Mouse (Mus musculus): ENCODE results near the gene Atp11a. TPM values are rescaled to one million over a fixed set of nuclear protein-coding genes. Genes with fewer than 3 reads are reported as not detected.

The Atp11a gene
- polyA plus RNA-seq, 1 experiment from 2014 or later: 22.5 TPM

DNA sequence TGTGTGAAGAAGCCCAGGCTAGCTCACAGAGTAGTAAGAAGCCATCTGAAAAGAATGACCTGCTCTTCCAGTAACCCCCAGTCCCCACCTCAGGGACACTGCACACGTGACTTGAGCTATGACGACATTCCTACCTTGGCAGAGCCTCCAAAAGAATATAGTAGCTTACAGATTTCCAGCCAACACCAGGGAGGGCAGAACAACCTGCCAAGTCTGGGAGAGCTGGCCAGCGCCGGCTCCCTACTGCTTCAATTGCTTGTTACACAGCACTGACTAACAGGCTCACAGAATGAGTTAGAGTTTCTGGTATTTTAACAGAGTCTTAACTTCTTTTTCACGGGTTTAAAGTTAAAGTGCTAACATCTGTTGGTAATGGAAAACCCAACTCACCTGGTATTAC, 2.7 kb upstream of the Atp11a start:
- Histone ChIP-seq H3K4me1 (peaks cover 10% of the 10 kb centered on the region), H3K27ac (no peak overlapping the region), H3K9me3 (no peaks in the 10 kb centered on the region), H3K36me3 (no peaks in the 10 kb centered on the region), H3K9ac (no peak overlapping the region), H3K27me3 (no peaks in the 10 kb centered on the region; the same call in 1 of the 2 replicates), H3K4me3 (no peak overlapping the region), H3K4me2 (replicated peaks) (no peak overlapping the region)
- 79% methylated on average over 5 of the region's 5 CpGs for WGBS
- no peak for ATAC-seq (ENCODE audit: insufficient number of reproducible peaks, insufficient read depth, low FRiP score, low TSS enrichment)

DNA sequence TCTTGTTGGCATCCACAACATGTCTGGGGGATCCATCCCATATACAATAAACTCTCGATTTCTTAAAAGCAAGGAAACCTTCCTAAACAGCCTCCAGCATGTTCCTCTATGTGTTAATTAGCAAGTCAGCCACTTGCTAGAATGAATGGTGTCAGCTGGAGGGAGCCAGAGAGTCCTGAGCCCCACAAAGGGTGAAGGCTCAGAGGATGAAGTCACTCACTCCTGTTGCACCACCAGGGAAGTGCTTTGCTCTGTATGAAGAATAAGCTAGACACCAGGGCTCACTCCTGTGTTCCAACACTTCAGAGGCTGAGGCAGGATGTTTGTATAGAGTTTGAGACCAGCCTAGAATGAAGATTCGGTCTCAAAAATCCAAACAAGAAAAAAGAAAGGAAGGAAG, 1.5 kb upstream of the Atp11a start:
- Histone ChIP-seq H3K27me3 (no peaks in the 10 kb centered on the region; the same call in 1 of the 2 replicates), H3K36me3 (no peaks in the 10 kb centered on the region), H3K9me3 (no peaks in the 10 kb centered on the region), H3K4me1 (peaks cover 15% of the 10 kb centered on the region), H3K4me2 (replicated peaks) (no peak overlapping the region), H3K4me3 (no peak overlapping the region), H3K9ac (no peak overlapping the region), H3K27ac (no peak overlapping the region)
- no peak for ATAC-seq (ENCODE audit: insufficient number of reproducible peaks, insufficient read depth, low FRiP score, low TSS enrichment)
- 72% methylated on average over 2 of the region's 2 CpGs for WGBS

DNA sequence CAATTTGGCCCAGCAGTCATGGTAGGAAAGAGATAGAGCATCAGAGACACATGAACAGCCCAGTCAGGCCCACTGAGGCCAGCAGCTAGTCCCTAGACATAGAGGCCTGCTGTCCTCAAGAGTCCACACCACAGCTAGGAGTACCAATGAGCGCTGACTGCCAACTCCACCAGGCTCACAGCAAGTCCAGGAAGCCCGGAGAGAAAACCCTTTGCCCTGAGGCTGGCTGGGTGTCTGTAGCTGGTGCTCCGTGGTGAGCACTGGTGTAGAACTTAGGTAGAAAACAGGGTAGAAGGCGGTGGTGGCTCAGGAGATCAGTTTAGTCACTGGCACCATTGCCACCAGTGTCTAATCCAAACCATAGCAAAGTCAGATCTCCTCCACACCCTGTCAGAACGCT, 988 bp upstream of the Atp11a start:
- H3K9ac ChIP-seq: no peak overlapping the region
- no peaks in the 10 kb centered on the region for H3K36me3 ChIP-seq
- ATAC-seq (ENCODE audit: insufficient number of reproducible peaks, insufficient read depth, low FRiP score, low TSS enrichment): no peak
- H3K27me3 ChIP-seq: no peaks in the 10 kb centered on the region; the same call in 1 of the 2 replicates
- peaks cover 17% of the 10 kb centered on the region for H3K4me1 ChIP-seq
- H3K27ac ChIP-seq: no peak overlapping the region
- H3K4me2 ChIP-seq (replicated peaks): no peak overlapping the region
- no peaks in the 10 kb centered on the region for H3K9me3 ChIP-seq
- no peak overlapping the region for H3K4me3 ChIP-seq
- 77% methylated on average over 5 of the region's 5 CpGs for WGBS

DNA sequence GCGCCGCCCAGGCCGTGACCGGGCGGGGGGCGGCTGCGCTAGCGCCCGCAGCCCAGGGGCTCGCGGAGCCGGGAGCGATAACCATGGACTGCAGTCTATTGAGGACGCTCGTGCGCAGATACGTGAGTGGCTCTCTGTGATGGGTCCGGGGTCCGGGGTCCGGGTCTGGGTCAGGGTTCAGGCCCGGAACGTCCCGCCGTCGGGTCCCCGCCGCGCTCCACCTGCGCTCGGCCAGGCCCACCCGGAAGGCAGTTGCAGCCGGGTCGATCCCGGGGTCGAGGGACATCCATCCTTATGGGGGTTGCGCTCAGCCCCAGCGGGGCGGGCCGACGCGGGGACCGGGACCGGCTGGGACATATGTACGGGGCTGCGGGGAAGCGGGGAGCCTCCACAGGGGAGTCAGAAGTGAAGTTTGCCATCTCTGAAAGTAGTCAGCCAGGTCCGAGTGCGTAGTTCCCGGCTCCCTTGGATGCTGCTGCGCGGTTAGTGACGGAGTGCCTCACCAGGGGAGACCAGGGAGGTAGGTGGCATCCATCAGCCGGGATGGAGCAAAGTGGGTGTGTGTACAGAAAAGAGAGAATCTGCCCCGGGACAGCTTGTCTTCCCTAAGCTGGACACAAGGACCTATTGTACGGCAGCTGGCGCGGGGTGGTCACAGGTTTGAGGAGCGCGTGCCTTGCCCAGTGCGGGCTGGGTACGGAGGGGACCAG, 572 bp downstream of the Atp11a start:
- Histone ChIP-seq H3K36me3 (no peaks in the 10 kb centered on the region), H3K4me1 (peaks cover 22% of the 10 kb centered on the region), H3K9ac (peak overlapping the region; percentile 92), H3K9me3 (no peaks in the 10 kb centered on the region), H3K4me3 (peak overlapping the region; percentile 85), H3K27me3 (no peaks in the 10 kb centered on the region), H3K27ac (peak overlapping the region; percentile 19; the same call in 1 of the 2 replicates), H3K4me2 (replicated peaks) (peak overlapping the region; percentile 88)
- 1% methylated on average over 50 of the region's 61 CpGs for WGBS
- peak; percentile 59 for ATAC-seq (ENCODE audit: insufficient number of reproducible peaks, insufficient read depth, low FRiP score, low TSS enrichment)

DNA sequence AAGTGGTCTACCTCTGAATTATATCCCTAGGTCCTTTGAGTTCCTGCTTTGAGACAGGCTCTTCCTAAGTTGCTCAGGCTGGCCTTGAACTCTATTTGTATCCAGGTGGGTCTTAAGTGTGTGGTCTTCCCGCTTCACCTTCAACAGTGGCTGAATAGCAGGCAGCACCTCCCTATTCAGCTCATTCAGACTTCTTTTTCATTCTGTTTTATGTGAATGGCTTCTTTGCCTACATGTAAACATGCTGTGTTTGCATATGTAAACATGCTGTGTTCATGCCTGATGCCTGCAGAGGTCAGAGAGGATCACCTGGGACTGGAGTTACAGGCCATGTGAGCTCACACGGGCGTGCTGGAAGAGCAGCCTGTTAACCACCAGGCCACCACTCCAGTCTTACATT, 3.1 kb downstream of the Atp11a start:
- no peak overlapping the region for H3K9ac ChIP-seq
- no peak for ATAC-seq (ENCODE audit: insufficient number of reproducible peaks, insufficient read depth, low FRiP score, low TSS enrichment)

DNA sequence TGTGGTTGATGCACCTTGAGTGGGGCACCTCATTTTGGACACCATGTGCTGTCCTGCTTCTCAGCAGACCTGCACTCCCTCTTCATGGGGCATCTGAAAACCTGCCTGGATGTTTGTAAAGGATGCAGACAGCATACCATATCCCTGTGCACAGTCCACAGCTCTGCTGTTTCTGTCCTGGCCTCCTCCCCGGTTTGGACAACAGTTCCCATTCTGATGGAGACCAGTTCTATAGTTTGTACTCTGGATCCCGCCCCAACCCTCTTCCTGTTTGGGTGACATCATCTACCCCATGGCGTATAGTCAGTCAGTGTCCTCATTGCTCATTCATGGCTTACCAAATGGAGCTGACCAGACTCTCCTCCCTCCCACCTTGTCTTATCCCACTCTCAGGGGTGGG, 5.1 kb downstream of the Atp11a start:
- Histone ChIP-seq H3K4me3 (no peak overlapping the region), H3K36me3 (no peaks in the 10 kb centered on the region), H3K9ac (no peak overlapping the region), H3K4me1 (peaks cover 22% of the 10 kb centered on the region), H3K9me3 (no peaks in the 10 kb centered on the region), H3K27ac (no peak overlapping the region), H3K27me3 (no peaks in the 10 kb centered on the region), H3K4me2 (replicated peaks) (no peak overlapping the region)
- ATAC-seq (ENCODE audit: insufficient number of reproducible peaks, insufficient read depth, low FRiP score, low TSS enrichment): no peak
- WGBS: 77% methylated on average over 3 of the region's 3 CpGs

More for the DNA sequence above, 3.1 kb downstream of the Atp11a start:
- Histone ChIP-seq H3K9me3 (no peaks in the 10 kb centered on the region), H3K27ac (no peak overlapping the region), H3K4me3 (no peak overlapping the region), H3K4me2 (replicated peaks) (no peak overlapping the region), H3K4me1 (peaks cover 22% of the 10 kb centered on the region), H3K36me3 (no peaks in the 10 kb centered on the region), H3K27me3 (no peaks in the 10 kb centered on the region)
- WGBS: 81% methylated on average over 3 of the region's 3 CpGs

DNA sequence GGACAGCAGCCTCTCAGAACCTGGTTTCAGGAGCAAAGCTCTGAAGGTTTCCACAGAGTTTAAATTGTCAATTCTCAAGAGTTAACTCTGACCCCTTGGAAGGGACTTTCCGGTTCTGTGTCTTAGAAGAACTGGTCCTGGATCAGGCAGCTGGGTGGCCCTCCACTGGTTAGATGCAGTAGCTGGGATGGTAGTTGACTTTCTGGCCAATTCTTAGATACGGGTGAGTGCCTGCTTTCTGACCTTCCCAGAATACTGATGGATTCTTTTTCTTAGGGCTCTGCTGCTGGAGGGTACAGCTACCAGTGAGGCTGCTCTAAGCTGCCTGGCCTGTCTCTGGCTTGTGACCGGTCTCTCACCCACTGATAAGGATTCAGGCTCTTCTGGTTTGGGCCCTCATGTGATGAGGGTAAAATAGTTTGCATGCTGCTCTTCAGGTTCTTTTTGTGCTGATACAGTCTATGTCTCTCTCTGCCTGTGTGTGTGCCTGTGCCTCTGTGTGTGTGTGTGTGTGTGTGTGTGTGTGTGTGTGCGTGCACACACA, 6.8 kb downstream of the Atp11a start:
- Histone ChIP-seq H3K4me1 (peaks cover 15% of the 10 kb centered on the region; the same call in 1 of the 2 replicates), H3K4me2 (replicated peaks) (no peak overlapping the region), H3K9me3 (no peaks in the 10 kb centered on the region), H3K27me3 (no peaks in the 10 kb centered on the region), H3K9ac (no peak overlapping the region), H3K36me3 (no peaks in the 10 kb centered on the region), H3K4me3 (no peak overlapping the region), H3K27ac (no peak overlapping the region)
- 82% methylated on average over 4 of the region's 4 CpGs for WGBS
- ATAC-seq (ENCODE audit: insufficient number of reproducible peaks, insufficient read depth, low FRiP score, low TSS enrichment): no peak

DNA sequence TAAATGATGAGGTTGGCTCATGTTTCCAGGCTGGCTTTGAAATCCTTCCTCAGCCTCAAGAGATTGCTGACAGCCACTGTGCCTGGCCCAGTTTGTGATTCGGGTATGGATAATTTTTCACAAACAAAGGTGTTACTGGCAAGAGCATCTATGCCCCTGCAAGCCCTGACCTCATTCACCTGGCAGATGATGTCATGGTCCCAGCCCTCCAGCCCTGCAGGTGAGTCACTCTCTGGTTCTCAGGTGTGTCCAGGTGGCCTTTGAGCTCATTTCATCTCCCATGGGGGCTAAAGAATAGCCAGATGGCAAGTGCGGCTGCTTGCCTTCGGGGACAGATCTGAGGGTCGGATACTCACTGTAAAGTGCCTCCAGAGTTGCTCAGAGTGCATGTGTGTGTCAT, 8.2 kb downstream of the Atp11a start:
- H3K9me3 ChIP-seq: no peaks in the 10 kb centered on the region
- no peak overlapping the region for H3K9ac ChIP-seq
- H3K4me2 ChIP-seq (replicated peaks): no peak overlapping the region
- no peak overlapping the region for H3K27ac ChIP-seq
- H3K27me3 ChIP-seq: no peaks in the 10 kb centered on the region
- no peak for ATAC-seq (ENCODE audit: insufficient number of reproducible peaks, insufficient read depth, low FRiP score, low TSS enrichment)
- peaks cover 7% of the 10 kb centered on the region; the same call in 1 of the 2 replicates for H3K4me1 ChIP-seq
- H3K36me3 ChIP-seq: no peaks in the 10 kb centered on the region
- H3K4me3 ChIP-seq: no peak overlapping the region
- WGBS: 69% methylated on average over 4 of the region's 4 CpGs

DNA sequence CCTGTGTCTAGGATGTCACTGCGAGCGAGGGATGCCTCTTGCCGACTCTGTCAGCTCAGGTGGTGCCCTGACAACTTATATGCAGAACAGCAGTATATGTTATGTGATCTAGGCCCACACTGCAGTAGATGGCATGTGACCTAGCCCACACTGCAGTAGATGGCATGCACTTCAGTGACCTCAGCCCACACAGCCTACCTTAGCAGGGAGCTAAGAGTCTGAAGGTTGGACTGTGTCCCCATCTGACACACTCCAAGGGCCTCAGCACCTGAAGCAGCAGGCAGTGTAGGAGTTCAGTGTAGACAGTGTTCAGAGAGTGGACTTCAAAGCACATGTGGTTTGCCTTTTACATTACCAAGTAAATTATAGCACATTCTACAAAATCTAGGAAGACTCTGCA, 10.4 kb downstream of the Atp11a start:
- H3K9ac ChIP-seq: no peak overlapping the region
- H3K9me3 ChIP-seq: no peaks in the 10 kb centered on the region
- H3K36me3 ChIP-seq: no peaks in the 10 kb centered on the region
- no peak overlapping the region for H3K4me2 ChIP-seq (replicated peaks)
- WGBS: 90% methylated on average over 3 of the region's 3 CpGs
- H3K27me3 ChIP-seq: no peaks in the 10 kb centered on the region
- H3K4me3 ChIP-seq: no peak overlapping the region
- ATAC-seq (ENCODE audit: insufficient number of reproducible peaks, insufficient read depth, low FRiP score, low TSS enrichment): no peak
- H3K27ac ChIP-seq: no peak overlapping the region
- no peaks in the 10 kb centered on the region for H3K4me1 ChIP-seq

DNA sequence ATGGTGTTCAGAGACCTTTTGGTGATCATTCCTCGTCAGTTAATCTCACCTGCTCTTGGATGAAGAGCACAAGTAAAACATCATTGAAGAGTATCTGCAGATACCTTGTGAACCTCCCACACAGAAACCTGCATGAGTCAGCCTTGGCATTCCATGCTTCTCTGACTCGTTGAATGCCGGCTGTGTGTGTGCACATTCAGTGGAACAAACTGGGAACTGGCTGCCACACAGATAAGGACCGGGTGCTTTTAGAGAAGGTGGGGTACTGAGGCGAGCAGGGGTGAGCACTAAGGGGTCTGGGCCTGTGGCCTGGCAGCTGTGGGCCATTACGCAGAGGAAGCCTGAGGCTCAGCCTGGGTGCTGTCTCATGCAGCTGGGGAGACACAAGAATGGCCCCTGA, 11.9 kb downstream of the Atp11a start:
- peaks cover 1% of the 10 kb centered on the region; the same call in 1 of the 2 replicates for H3K4me1 ChIP-seq
- H3K27ac ChIP-seq: no peak overlapping the region
- H3K9ac ChIP-seq: no peak overlapping the region
- no peaks in the 10 kb centered on the region for H3K27me3 ChIP-seq
- H3K4me2 ChIP-seq (replicated peaks): no peak overlapping the region
- WGBS: 86% methylated on average over 6 of the region's 6 CpGs
- H3K4me3 ChIP-seq: no peak overlapping the region
- no peaks in the 10 kb centered on the region for H3K36me3 ChIP-seq
- no peaks in the 10 kb centered on the region for H3K9me3 ChIP-seq
- no peak for ATAC-seq (ENCODE audit: insufficient number of reproducible peaks, insufficient read depth, low FRiP score, low TSS enrichment)

DNA sequence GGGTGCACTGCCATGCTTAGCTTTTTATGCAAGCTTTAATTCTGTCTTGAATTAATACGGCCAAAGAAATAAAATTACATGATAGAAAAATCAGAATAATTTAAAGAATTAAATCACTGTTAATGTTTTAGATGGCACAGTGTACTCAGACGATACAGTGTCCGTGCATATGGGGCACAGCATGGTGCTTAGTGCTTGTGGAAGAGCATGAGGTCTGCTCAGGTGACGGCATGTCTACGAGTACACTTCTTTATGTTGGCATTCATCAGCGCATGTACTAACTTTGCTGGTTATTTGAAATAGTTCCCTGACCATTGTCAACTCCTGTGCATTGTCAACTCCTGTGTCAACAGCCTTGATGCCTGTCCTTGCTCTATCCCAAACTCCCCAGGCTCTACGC, 12.5 kb downstream of the Atp11a start:
- H3K4me3 ChIP-seq: no peak overlapping the region
- no peak overlapping the region for H3K27ac ChIP-seq
- no peaks in the 10 kb centered on the region for H3K36me3 ChIP-seq
- H3K4me1 ChIP-seq: peaks cover 4% of the 10 kb centered on the region; the same call in 1 of the 2 replicates
- ATAC-seq (ENCODE audit: insufficient number of reproducible peaks, insufficient read depth, low FRiP score, low TSS enrichment): no peak
- H3K9ac ChIP-seq: no peak overlapping the region
- H3K9me3 ChIP-seq: no peaks in the 10 kb centered on the region
- H3K4me2 ChIP-seq (replicated peaks): no peak overlapping the region
- 91% methylated on average over 7 of the region's 7 CpGs for WGBS
- no peaks in the 10 kb centered on the region for H3K27me3 ChIP-seq

DNA sequence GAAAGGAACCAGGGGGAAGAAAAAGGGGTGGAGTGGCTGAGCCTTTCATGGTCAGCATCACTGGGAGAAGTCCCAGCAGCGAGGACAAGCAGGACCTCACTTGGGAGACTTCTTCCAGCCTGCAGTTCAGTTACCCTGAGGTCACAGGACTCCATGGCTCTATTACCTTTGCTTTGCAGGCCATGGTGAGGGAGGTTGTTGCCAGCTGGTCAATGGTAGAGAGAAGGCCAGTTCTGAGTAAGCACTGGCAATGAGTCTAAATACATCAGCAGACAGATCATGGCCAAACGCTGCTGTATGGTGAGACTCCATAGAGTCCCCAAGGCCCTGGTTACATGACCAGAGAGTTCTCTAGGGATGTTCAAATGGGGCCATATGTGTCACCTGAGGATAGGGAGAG, 15.5 kb downstream of the Atp11a start:
- Histone ChIP-seq H3K36me3 (no peaks in the 10 kb centered on the region), H3K4me2 (replicated peaks) (no peak overlapping the region), H3K4me1 (peaks cover 10% of the 10 kb centered on the region), H3K9me3 (no peaks in the 10 kb centered on the region), H3K27ac (no peak overlapping the region), H3K4me3 (no peak overlapping the region), H3K9ac (no peak overlapping the region), H3K27me3 (no peaks in the 10 kb centered on the region)
- 86% methylated on average over 2 of the region's 2 CpGs for WGBS
- no peak for ATAC-seq (ENCODE audit: insufficient number of reproducible peaks, insufficient read depth, low FRiP score, low TSS enrichment)
